Mouse (Mus musculus): Measurements from ENCODE around the gene Ildr2.

DNA sequence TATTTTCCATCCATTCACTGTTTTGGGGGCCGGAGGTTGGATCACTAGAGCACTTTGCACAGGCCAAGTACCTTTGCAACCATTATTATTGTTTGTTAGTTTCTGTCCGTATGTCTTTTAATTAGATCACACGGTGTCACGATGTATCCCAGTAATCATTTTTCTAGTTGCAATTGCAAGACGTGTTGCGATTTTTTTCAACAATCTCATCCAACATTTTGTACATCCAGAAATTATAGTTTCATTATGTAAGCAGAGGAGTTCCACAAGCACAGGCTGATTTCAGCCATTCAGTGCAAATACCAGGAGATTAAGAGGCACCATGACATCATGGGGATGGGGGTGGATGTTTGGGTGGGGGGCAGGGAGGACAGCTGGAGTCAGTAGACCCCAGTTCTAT lies 29.5 kb downstream of the Ildr2 start:
- TF ChIP-seq CTCF (IDR thresholded peaks at IDR 0.05; ENCODE audit: low read depth, low read length) (no peak), GATA1 (IDR thresholded peaks at IDR 0.05; ENCODE audit: borderline replicate concordance, low read length) (no peak), TAL1 (conservative IDR thresholded peaks at IDR 0.05; ENCODE audit: low read depth, low read length) (no peak), POLR2AphosphoS5 (IDR thresholded peaks at IDR 0.05; ENCODE audit: insufficient replicate concordance, low read depth, low read length) (no peak), GATA2 (IDR thresholded peaks at IDR 0.05; ENCODE audit: borderline replicate concordance, low read depth, low read length) (no peak)
